Mouse (Mus musculus) liver, embryonic 15.5 days (tissue): ENCODE data around the gene Naa25. TPM values are rescaled to one million over a fixed set of nuclear protein-coding genes. Genes with fewer than 3 reads are reported as not detected.

Source experiments
- ATAC-seq: fragments of 200-750 bp; cut with Nextera tagmentation; 2 replicates; pipeline ENCODE4 v1.8.0; 2017; ENCODE audit warnings: moderate number of reproducible peaks, mild to moderate bottlenecking, moderate library complexity; ENCODE audit not compliant: insufficient read depth
- H3K27ac ChIP-seq: fragments of 300-500 bp; sonication (generic); replicated peaks from 2 replicates; pipeline ENCODE4 v1.5.1; 2015; ENCODE audit warnings: mild to moderate bottlenecking, inconsistent platforms
- H3K27me3 ChIP-seq: fragments of 300-500 bp; sonication (generic); 2 replicates; pipeline ENCODE4 v1.6.1; 2015; ENCODE audit warnings: mild to moderate bottlenecking, inconsistent platforms
- H3K36me3 ChIP-seq: fragments of 300-500 bp; sonication (generic); replicated peaks from 2 replicates; pipeline ENCODE4 v1.6.1; 2015; ENCODE audit warnings: moderate library complexity, mild to moderate bottlenecking, inconsistent platforms
- H3K4me1 ChIP-seq: fragments of 300-500 bp; sonication (generic); replicated peaks from 2 replicates; pipeline ENCODE4 v1.6.1; 2015; ENCODE audit warnings: inconsistent platforms
- H3K4me2 ChIP-seq: fragments of 300-500 bp; sonication (generic); 2 replicates; pipeline ENCODE4 v1.6.1; 2015; ENCODE audit warnings: moderate library complexity, mild to moderate bottlenecking, inconsistent platforms
- H3K4me3 ChIP-seq: fragments of 300-500 bp; sonication (generic); replicated peaks from 2 replicates; pipeline ENCODE4 v1.5.1; 2015; ENCODE audit warnings: mild to moderate bottlenecking, inconsistent platforms
- H3K9ac ChIP-seq: fragments of 300-500 bp; sonication (generic); 2 replicates; pipeline ENCODE4 v1.6.1; 2015; ENCODE audit warnings: moderate library complexity, mild to moderate bottlenecking, inconsistent platforms
- H3K9me3 ChIP-seq: fragments of 300-500 bp; sonication (generic); replicated peaks from 2 replicates; pipeline ENCODE4 v1.6.1; 2016; ENCODE audit warnings: inconsistent platforms
- WGBS: fragments of 180-500 bp; shearing (Covaris S2); methylation state at CpG from one replicate; pipeline ENCODE4 v1.1.7; 2015; ENCODE audit warnings: mixed read lengths; ENCODE audit not compliant: insufficient replicate concordance; 5-methylcytosine and 5-hydroxymethylcytosine counted together
- polyA plus RNA-seq: library from polyadenylated mRNA; unstranded; fragments of >200 nt; fragmentation: Nextera tagmentation; extraction: Ambion mirVana; gene quantifications from 2 replicates; pipeline ENCODE4 v1.2.1, GENCODE M21; 2015

Gene Naa25
- polyA plus RNA-seq, 1 experiment from 2014 or later, result 19.2 TPM

DNA sequence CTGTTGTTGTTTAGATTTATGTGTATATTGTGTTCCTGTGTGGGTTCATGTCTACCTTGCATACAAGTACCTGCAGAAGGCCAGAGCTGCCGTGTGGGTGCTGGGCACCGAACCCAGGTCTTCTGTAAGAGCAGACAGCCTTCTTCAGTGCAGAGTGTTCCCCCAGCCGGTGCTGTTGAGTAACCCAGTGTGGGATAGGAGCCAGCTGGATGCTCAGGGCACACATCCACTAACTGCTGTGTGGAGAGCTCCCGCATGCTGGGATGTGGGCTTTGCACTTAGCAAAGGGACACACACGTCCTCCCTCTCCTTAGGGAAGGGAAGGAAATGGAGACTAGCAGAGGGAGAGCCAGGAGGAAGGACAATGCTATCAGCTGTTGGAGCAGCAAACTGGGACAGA lies 40.4 kb downstream of the Naa25 start:
- 82% methylated on average over 5 of the region's 5 CpGs for WGBS
- H3K4me1 ChIP-seq, result no peaks in the 10 kb centered on the region
- no peak overlapping the region for H3K27ac ChIP-seq
- H3K4me2 ChIP-seq, result no peak overlapping the region
- H3K4me3 ChIP-seq, result no peak overlapping the region
- no peaks in the 10 kb centered on the region for H3K27me3 ChIP-seq
- no peaks in the 10 kb centered on the region for H3K9me3 ChIP-seq
- peaks cover 85% of the 10 kb centered on the region for H3K36me3 ChIP-seq
- ATAC-seq, result no peak
- H3K9ac ChIP-seq, result no peak overlapping the region

GRCm38 (mm10) chr5:121438756-121439155 lies 41.0 kb downstream of the Naa25 start:
- no peak overlapping the region for H3K9ac ChIP-seq
- ATAC-seq, result no peak

GRCm38 (mm10) chr5:121443548-121443947 lies 45.8 kb downstream of the Naa25 start:
- 62% methylated on average over 3 of the region's 3 CpGs for WGBS
- H3K27me3 ChIP-seq, result no peaks in the 10 kb centered on the region
- no peak overlapping the region for H3K4me2 ChIP-seq
- H3K4me3 ChIP-seq, result no peak overlapping the region
- H3K9me3 ChIP-seq, result no peaks in the 10 kb centered on the region
- H3K36me3 ChIP-seq, result peaks cover 87% of the 10 kb centered on the region
- no peaks in the 10 kb centered on the region for H3K4me1 ChIP-seq
- no peak overlapping the region for H3K27ac ChIP-seq
- no peak for ATAC-seq
- no peak overlapping the region for H3K9ac ChIP-seq

More at GRCm38 (mm10) chr5:121438756-121439155, 41.0 kb downstream of the Naa25 start:
- 83% methylated on average over 11 of the region's 11 CpGs for WGBS
- no peak overlapping the region for H3K4me3 ChIP-seq
- H3K4me2 ChIP-seq, result no peak overlapping the region
- H3K36me3 ChIP-seq, result peaks cover 85% of the 10 kb centered on the region
- H3K4me1 ChIP-seq, result no peaks in the 10 kb centered on the region
- no peak overlapping the region for H3K27ac ChIP-seq
- no peaks in the 10 kb centered on the region for H3K9me3 ChIP-seq
- H3K27me3 ChIP-seq, result no peaks in the 10 kb centered on the region

- WGBS, result 77% methylated on average over 5 of the region's 5 CpGs
- Histone ChIP-seq H3K9ac (no peak overlapping the region), H3K27ac (no peak overlapping the region), H3K9me3 (no peaks in the 10 kb centered on the region), H3K4me3 (no peak overlapping the region), H3K27me3 (no peaks in the 10 kb centered on the region), H3K36me3 (peaks cover 87% of the 10 kb centered on the region), H3K4me2 (no peak overlapping the region), H3K4me1 (peaks cover 9% of the 10 kb centered on the region; the same call in 1 of the 2 replicates)
- no peak for ATAC-seq
Measured at GRCm38 (mm10) chr5:121444870-121445269, 47.1 kb downstream of the Naa25 start.

GRCm38 (mm10) chr5:121448450-121448849 lies 50.7 kb downstream of the Naa25 start:
- Histone ChIP-seq H3K4me3 (no peak overlapping the region), H3K4me2 (no peak overlapping the region), H3K9me3 (no peaks in the 10 kb centered on the region), H3K4me1 (peaks cover 35% of the 10 kb centered on the region), H3K36me3 (peaks cover 64% of the 10 kb centered on the region), H3K27ac (no peak overlapping the region), H3K27me3 (no peaks in the 10 kb centered on the region), H3K9ac (no peak overlapping the region)
- 75% methylated on average over 3 of the region's 3 CpGs for WGBS
- no peak for ATAC-seq

DNA sequence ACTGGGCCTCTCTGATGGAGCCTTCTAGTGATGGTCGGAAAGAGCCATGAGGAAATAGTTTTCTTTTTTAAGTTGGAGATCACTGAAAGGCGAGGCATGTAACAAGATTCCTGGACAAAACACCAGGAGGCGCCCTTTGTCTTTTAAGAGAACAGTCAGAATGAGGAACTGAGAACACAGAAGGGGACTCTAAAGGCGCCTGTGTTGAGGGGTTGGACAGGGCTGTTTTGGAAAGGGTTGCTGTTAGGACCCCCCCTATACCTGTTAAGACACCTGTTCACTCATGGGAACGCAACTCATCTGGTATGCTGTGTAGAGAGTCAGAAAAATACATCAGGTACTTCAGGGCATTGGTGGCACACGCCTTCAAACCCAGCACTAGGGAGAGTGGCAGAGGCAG lies 52.2 kb downstream of the Naa25 start:
- 54% methylated on average over 6 of the region's 6 CpGs for WGBS
- Histone ChIP-seq H3K27me3 (no peaks in the 10 kb centered on the region), H3K36me3 (peaks cover 49% of the 10 kb centered on the region), H3K9me3 (no peaks in the 10 kb centered on the region), H3K4me3 (no peak overlapping the region; the same call in 1 of the 2 replicates), H3K4me1 (peaks cover 46% of the 10 kb centered on the region), H3K27ac (peak overlapping the region; percentile 21), H3K4me2 (peak overlapping the region; percentile 96; the same call in 1 of the 2 replicates), H3K9ac (no peak overlapping the region)
- no peak for ATAC-seq

DNA sequence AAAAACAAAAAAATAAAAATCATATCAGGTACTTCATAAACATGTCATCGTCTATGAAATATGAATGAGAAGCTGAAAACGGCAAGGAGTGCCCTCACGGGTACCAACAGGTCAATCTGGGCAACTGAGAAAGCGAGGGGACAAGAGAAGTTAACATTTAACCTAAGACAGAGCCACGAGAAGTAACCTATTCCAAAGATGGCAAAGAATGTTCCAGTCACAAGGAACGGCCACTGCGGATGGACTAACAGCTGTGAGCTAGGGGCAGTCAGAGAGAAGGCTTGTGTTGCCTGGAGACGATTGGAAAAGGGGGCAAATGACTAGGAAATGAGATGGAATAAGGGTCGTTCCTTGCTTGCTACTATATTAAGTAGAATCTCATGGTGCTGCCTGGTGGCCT lies 52.7 kb downstream of the Naa25 start:
- peak overlapping the region; percentile 21 for H3K27ac ChIP-seq
- WGBS, result 65% methylated on average over 9 of the region's 9 CpGs

DNA sequence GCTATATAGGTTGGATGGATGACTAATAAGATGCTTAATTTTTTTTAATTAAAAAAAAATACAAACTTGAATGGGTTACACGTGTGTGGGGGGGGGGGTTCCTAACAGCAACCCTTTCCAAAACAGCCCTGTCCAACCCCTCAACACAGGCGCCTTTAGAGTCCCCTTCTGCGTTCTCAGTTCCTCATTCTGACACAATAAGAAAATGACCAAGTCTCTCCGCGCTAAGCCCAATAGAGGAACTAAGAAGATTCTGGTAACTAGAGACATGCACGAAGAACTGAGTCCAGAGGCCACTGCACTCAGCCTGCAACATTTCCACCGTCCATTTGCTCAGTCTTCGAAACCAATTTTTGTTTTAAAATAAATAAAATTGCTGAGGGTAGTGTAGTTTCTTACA lies 53.5 kb downstream of the Naa25 start:
- H3K4me3 ChIP-seq, result peak overlapping the region; percentile 83
- WGBS, result 6% methylated on average over 8 of the region's 8 CpGs
- ATAC-seq, result no peak
- peaks cover 37% of the 10 kb centered on the region for H3K36me3 ChIP-seq
- H3K4me1 ChIP-seq, result peaks cover 56% of the 10 kb centered on the region
- peak overlapping the region; percentile 94 for H3K27ac ChIP-seq
- H3K9me3 ChIP-seq, result no peaks in the 10 kb centered on the region
- no peaks in the 10 kb centered on the region for H3K27me3 ChIP-seq
- peak overlapping the region; percentile 88 for H3K9ac ChIP-seq
- peak overlapping the region; percentile 96 for H3K4me2 ChIP-seq

More for the DNA sequence above, 52.7 kb downstream of the Naa25 start:
- H3K4me3 ChIP-seq, result peak overlapping the region; percentile 83
- no peak for ATAC-seq
- peak overlapping the region; percentile 96 for H3K4me2 ChIP-seq
- peaks cover 48% of the 10 kb centered on the region for H3K4me1 ChIP-seq
- no peak overlapping the region for H3K9ac ChIP-seq
- peaks cover 44% of the 10 kb centered on the region for H3K36me3 ChIP-seq
- H3K27me3 ChIP-seq, result no peaks in the 10 kb centered on the region
- H3K9me3 ChIP-seq, result no peaks in the 10 kb centered on the region

- Histone ChIP-seq H3K36me3 (peaks cover 32% of the 10 kb centered on the region), H3K9me3 (no peaks in the 10 kb centered on the region), H3K4me3 (peak within 1 kb of the TSS; percentile 83), H3K27me3 (no peaks in the 10 kb centered on the region), H3K4me1 (peaks cover 58% of the 10 kb centered on the region), H3K27ac (peak within 1 kb of the TSS; percentile 94), H3K9ac (peak within 1 kb of the TSS; percentile 98), H3K4me2 (peak within 1 kb of the TSS; percentile 96)
- 0% methylated on average over 17 of the region's 17 CpGs for WGBS
- peak; percentile 50 for ATAC-seq
Measured at GRCm38 (mm10) chr5:121451644-121452025, 53.9 kb downstream of the Naa25 start, which contains the start of gene Tmem116. TSS of gene Tmem116 (plus strand) at chr5:121451893.

DNA sequence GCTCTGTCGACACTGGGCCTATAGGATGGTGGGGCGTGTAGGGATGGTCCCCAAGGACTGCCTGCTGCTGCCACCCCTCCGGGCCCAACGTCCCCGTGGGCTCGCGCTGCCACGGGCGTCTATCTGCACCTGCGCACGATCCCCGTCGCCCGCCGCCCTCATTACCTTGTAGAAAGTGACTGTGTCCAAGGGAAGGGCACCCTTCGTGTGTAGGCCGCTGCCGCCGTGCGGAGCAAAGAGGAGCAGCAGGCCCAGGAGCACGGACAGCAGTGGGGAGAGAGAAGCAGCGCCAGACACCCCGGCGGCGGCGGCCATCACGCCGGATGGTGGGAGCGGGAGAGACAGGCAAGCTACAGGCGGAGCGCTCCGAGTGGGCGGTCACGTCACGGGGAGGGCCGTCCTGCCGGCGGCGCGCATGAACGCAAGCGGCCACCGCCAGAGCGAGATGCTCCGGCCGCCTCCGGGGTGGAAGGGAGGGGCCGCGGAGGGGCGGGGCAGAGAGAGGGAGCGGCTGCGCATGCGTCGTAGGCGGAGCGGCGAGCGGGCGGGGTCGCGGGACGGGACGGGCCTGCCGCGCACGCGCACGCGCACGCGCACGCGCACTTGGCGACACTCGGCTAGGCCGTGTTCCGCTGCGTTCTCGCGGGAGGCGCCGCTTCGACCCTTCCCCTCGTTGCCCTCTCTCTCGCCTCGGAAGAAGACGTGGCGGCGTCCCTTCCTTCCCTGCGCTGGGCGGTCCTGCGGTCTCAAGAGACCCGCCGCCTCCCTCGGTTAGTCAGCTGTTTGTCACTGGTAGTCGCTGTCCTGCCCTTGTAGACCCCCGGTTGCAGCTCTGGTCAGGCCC lies 54.5 kb downstream of the Naa25 start, which contains the start of gene Erp29:
Gene Erp29 (minus strand): TSS at position 481 of the 844 bp plus-strand sequence.
- Histone ChIP-seq H3K27me3 (no peaks in the 10 kb centered on the region), H3K27ac (peak within 1 kb of the TSS; percentile 94), H3K4me1 (peaks cover 58% of the 10 kb centered on the region), H3K4me2 (peak within 1 kb of the TSS; percentile 96), H3K36me3 (peaks cover 26% of the 10 kb centered on the region), H3K9ac (peak within 1 kb of the TSS; percentile 98), H3K4me3 (peak within 1 kb of the TSS; percentile 83), H3K9me3 (no peaks in the 10 kb centered on the region)
- WGBS, result under 1% methylated on average over 96 of the region's 97 CpGs
- ATAC-seq, result peak; percentile 95

DNA sequence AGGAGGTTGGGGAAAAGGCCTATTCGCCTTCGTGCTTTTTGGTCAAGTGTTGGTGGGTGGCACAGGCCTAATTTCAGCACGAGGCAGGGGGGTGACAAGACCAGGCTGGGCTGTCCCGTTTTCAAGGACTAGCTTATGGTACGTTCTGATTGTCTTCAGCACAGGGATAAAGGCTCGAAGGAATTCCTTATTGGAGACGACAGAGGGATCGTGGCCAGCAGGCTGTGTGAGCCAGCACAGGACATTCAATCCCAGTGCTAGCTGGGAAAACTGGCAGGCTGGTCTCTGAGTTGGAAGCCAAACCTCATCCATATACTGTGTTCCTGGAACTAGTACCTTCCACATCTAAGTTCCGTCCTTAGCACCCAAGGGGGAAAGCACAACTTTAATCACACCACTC lies 55.2 kb downstream of the Naa25 start:
- 6% methylated on average over 9 of the region's 9 CpGs for WGBS
- Histone ChIP-seq H3K27ac (peak overlapping the region; percentile 91), H3K4me2 (peak overlapping the region; percentile 96)

More for the DNA sequence above, 55.2 kb downstream of the Naa25 start:
- Histone ChIP-seq H3K9ac (peak overlapping the region; percentile 98), H3K4me3 (peak overlapping the region; percentile 83), H3K36me3 (peaks cover 20% of the 10 kb centered on the region), H3K4me1 (peaks cover 58% of the 10 kb centered on the region), H3K27me3 (no peaks in the 10 kb centered on the region), H3K9me3 (no peaks in the 10 kb centered on the region)
- ATAC-seq, result peak; percentile 1; the same call in 1 of the 2 replicates
